Mouse (Mus musculus): ENCODE data around the gene Shtn1. TPM values are rescaled to one million over a fixed set of nuclear protein-coding genes. Genes with fewer than 3 reads are reported as not detected.

Shtn1 gene
- polyA plus RNA-seq, 1 experiment: 3.4 TPM

DNA sequence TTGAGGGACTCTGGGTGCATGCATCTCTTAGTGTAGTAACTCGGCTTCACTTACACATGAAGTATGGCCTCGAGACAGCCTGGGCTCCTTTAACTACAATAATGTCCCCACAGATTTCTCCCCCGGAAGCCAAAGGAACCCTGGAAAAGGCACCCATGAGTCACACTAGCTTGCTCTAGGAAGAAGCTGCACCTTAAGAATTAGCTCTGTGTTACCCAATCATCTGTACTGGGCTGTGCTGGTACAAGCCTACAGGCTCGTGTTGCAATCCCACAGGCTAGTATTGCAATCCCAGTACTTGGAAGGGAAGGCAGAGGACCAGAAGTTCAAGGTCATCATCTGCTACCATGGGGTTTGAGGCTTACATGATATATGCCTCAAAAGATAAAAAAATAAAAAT is 4.5 kb downstream of the Shtn1 start:
- Histone ChIP-seq H3K27me3 (ENCODE audit: control insufficient read depth, insufficient read depth, low read length, poor library complexity, severe bottlenecking) (0 out of 2 replicates have a peak, but pooled peaks cover 2% of the 10 kb centered on the region), H3K9ac (ENCODE audit: low read depth, poor library complexity, severe bottlenecking) (no peak overlapping the region), H3K36me3 (ENCODE audit: control insufficient read depth, insufficient read depth, low read length, poor library complexity, severe bottlenecking) (no peaks in the 10 kb centered on the region), H3K4me1 (ENCODE audit: control insufficient read depth, insufficient read depth, low read length) (no peaks in the 10 kb centered on the region), H3K27ac (ENCODE audit: insufficient read depth, low read length) (no peak overlapping the region), H3K4me3 (ENCODE audit: low read depth, low read length) (no peak overlapping the region), H3K9me3 (replicated peaks; ENCODE audit: control insufficient read depth, insufficient read depth, low read length, poor library complexity, severe bottlenecking) (no peaks in the 10 kb centered on the region)
- TF ChIP-seq CTCF (IDR thresholded peaks at IDR 0.05; ENCODE audit: low read depth, low read length) (no peak), EP300 (IDR thresholded peaks at IDR 0.05; ENCODE audit: insufficient read depth, low read depth, low read length) (no peak), POLR2A (IDR thresholded peaks at IDR 0.05; ENCODE audit: insufficient read depth, low read length) (no peak)

DNA sequence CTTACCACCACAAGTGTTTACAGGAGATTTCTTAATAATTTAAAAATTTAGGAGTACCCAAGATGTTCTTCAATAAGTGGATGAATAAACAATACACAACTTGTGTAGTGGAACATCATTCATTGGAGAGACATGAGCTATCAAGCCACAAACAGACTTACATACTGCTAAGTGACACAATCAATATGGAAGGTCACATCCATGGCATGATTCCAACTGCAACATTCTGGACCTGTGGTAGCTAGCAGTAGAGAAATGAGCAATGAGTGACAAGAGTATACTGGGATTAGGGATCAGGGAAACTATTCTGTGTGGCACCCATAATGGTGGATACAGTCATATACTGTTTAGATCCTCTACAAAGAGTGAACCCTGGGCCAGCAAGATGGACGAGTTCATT is 8.2 kb downstream of the Shtn1 start:
- Histone ChIP-seq H3K27ac (ENCODE audit: insufficient read depth, low read length) (no peak overlapping the region), H3K9me3 (replicated peaks; ENCODE audit: control insufficient read depth, insufficient read depth, low read length, poor library complexity, severe bottlenecking) (no peaks in the 10 kb centered on the region)
- TF ChIP-seq EP300 (IDR thresholded peaks at IDR 0.05; ENCODE audit: insufficient read depth, low read depth, low read length) (no peak), CTCF (IDR thresholded peaks at IDR 0.05; ENCODE audit: low read depth, low read length) (no peak), POLR2A (IDR thresholded peaks at IDR 0.05; ENCODE audit: insufficient read depth, low read length) (no peak)

DNA sequence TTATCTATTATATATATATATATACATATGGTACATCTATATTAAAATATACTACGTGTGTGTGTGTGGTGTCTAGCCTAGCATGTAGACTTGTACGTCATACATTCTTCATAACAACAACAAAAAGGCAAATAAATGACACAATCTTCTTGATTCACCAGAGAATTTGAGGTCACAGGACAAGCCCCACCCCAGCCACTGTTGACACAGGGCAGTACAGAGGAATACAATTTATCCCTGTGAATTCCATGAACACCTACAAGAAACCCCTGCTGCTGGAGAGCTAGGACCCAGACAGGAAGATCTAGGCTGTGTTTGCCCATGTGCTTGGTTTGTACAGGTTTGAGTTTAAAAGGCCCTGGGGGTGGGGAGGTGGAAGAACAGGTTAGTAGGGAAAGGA is 9.2 kb downstream of the Shtn1 start:
- no peaks in the 10 kb centered on the region for H3K36me3 ChIP-seq (ENCODE audit: control insufficient read depth, insufficient read depth, low read length, poor library complexity, severe bottlenecking)
- no peaks in the 10 kb centered on the region for H3K9me3 ChIP-seq (replicated peaks; ENCODE audit: control insufficient read depth, insufficient read depth, low read length, poor library complexity, severe bottlenecking)
- TF ChIP-seq CTCF (IDR thresholded peaks at IDR 0.05; ENCODE audit: low read depth, low read length) (no peak), EP300 (IDR thresholded peaks at IDR 0.05; ENCODE audit: insufficient read depth, low read depth, low read length) (no peak), POLR2A (IDR thresholded peaks at IDR 0.05; ENCODE audit: insufficient read depth, low read length) (no peak)
- no peaks in the 10 kb centered on the region for H3K27me3 ChIP-seq (ENCODE audit: control insufficient read depth, insufficient read depth, low read length, poor library complexity, severe bottlenecking)
- H3K4me3 ChIP-seq (ENCODE audit: low read depth, low read length): no peak overlapping the region
- no peak overlapping the region for H3K27ac ChIP-seq (ENCODE audit: insufficient read depth, low read length)
- H3K9ac ChIP-seq (ENCODE audit: low read depth, poor library complexity, severe bottlenecking): no peak overlapping the region
- no peaks in the 10 kb centered on the region for H3K4me1 ChIP-seq (ENCODE audit: control insufficient read depth, insufficient read depth, low read length)

More for the DNA sequence above, 8.2 kb downstream of the Shtn1 start:
- Histone ChIP-seq H3K27me3 (ENCODE audit: control insufficient read depth, insufficient read depth, low read length, poor library complexity, severe bottlenecking) (no peaks in the 10 kb centered on the region), H3K36me3 (ENCODE audit: control insufficient read depth, insufficient read depth, low read length, poor library complexity, severe bottlenecking) (no peaks in the 10 kb centered on the region), H3K4me1 (ENCODE audit: control insufficient read depth, insufficient read depth, low read length) (no peaks in the 10 kb centered on the region), H3K4me3 (ENCODE audit: low read depth, low read length) (no peak overlapping the region), H3K9ac (ENCODE audit: low read depth, poor library complexity, severe bottlenecking) (no peak overlapping the region)

DNA sequence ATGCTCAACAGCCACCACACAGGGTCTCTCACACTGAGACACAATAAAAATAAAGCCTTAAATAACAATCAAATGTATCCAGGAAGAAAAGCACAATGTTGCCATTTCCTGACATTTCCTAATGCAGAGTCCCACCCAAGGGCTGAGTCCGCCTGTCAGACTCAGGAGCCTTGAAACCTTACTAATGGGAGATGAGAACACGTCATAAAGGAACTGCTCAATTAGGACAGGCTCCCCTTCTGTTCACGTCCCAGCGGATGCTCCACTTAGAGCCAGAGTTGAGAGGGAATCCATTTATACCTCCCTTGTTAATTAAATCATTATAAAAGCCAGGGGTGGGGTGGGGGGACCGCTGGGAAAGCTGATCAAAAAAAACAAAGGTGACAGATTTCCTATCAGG is 9.8 kb downstream of the Shtn1 start:
- Histone ChIP-seq H3K9ac (ENCODE audit: low read depth, poor library complexity, severe bottlenecking) (no peak overlapping the region), H3K4me3 (ENCODE audit: low read depth, low read length) (no peak overlapping the region), H3K27ac (ENCODE audit: insufficient read depth, low read length) (no peak overlapping the region), H3K36me3 (ENCODE audit: control insufficient read depth, insufficient read depth, low read length, poor library complexity, severe bottlenecking) (no peaks in the 10 kb centered on the region), H3K27me3 (ENCODE audit: control insufficient read depth, insufficient read depth, low read length, poor library complexity, severe bottlenecking) (no peaks in the 10 kb centered on the region), H3K9me3 (replicated peaks; ENCODE audit: control insufficient read depth, insufficient read depth, low read length, poor library complexity, severe bottlenecking) (no peaks in the 10 kb centered on the region), H3K4me1 (ENCODE audit: control insufficient read depth, insufficient read depth, low read length) (no peaks in the 10 kb centered on the region)
- TF ChIP-seq EP300 (IDR thresholded peaks at IDR 0.05; ENCODE audit: insufficient read depth, low read depth, low read length) (no peak), CTCF (IDR thresholded peaks at IDR 0.05; ENCODE audit: low read depth, low read length) (no peak), POLR2A (IDR thresholded peaks at IDR 0.05; ENCODE audit: insufficient read depth, low read length) (no peak)

DNA sequence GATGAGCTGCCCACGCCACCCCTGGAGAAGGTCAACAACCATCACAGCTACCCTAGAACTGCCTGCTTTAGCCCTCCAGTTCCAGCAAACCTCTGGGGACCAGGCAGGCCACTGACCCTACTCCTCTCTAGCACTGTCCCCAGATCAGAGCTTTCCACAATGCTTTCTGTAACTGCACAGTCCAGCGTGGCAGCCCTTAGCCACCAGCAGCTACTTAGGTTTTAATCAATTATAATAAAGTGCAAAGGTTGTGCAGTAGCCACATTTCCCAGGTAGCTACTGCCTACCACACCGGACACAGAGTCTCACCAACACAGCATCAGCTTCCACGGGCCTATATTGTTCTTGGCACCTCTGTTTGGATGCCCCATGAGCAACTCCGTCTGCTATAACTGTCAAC is 11.3 kb downstream of the Shtn1 start:
- Histone ChIP-seq H3K9me3 (replicated peaks; ENCODE audit: control insufficient read depth, insufficient read depth, low read length, poor library complexity, severe bottlenecking) (no peaks in the 10 kb centered on the region), H3K9ac (ENCODE audit: low read depth, poor library complexity, severe bottlenecking) (no peak overlapping the region), H3K27me3 (ENCODE audit: control insufficient read depth, insufficient read depth, low read length, poor library complexity, severe bottlenecking) (no peaks in the 10 kb centered on the region), H3K36me3 (ENCODE audit: control insufficient read depth, insufficient read depth, low read length, poor library complexity, severe bottlenecking) (no peaks in the 10 kb centered on the region), H3K4me1 (ENCODE audit: control insufficient read depth, insufficient read depth, low read length) (no peaks in the 10 kb centered on the region), H3K27ac (ENCODE audit: insufficient read depth, low read length) (no peak overlapping the region), H3K4me3 (ENCODE audit: low read depth, low read length) (no peak overlapping the region)
- TF ChIP-seq POLR2A (IDR thresholded peaks at IDR 0.05; ENCODE audit: insufficient read depth, low read length): no peak
- no peak for TF ChIP-seq EP300 (IDR thresholded peaks at IDR 0.05; ENCODE audit: insufficient read depth, low read depth, low read length)
- TF ChIP-seq CTCF (IDR thresholded peaks at IDR 0.05; ENCODE audit: low read depth, low read length): no peak

DNA sequence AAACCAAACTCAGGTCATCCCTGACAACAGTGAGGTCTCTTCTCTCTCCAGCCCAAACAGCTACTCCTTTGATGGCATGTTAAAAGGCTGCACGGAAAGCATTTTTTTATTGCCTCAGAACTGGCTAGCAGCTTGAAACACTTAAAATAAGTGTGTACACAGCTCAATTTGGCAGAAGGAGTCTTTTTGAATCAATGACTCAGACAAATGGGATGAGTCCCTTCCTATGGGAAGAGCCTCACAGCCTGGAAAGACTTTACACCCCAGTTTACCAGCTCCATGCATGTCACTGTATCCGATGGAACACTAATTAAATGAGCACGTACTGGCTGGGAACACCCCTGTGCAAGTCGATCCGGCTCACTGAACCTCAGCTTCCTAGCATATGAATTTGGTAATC is 12.3 kb downstream of the Shtn1 start:
- Histone ChIP-seq H3K36me3 (ENCODE audit: control insufficient read depth, insufficient read depth, low read length, poor library complexity, severe bottlenecking) (no peaks in the 10 kb centered on the region), H3K9me3 (replicated peaks; ENCODE audit: control insufficient read depth, insufficient read depth, low read length, poor library complexity, severe bottlenecking) (no peaks in the 10 kb centered on the region), H3K27ac (ENCODE audit: insufficient read depth, low read length) (no peak overlapping the region), H3K27me3 (ENCODE audit: control insufficient read depth, insufficient read depth, low read length, poor library complexity, severe bottlenecking) (no peaks in the 10 kb centered on the region), H3K4me1 (ENCODE audit: control insufficient read depth, insufficient read depth, low read length) (no peaks in the 10 kb centered on the region), H3K4me3 (ENCODE audit: low read depth, low read length) (no peak overlapping the region), H3K9ac (ENCODE audit: low read depth, poor library complexity, severe bottlenecking) (no peak overlapping the region)
- no peak for TF ChIP-seq POLR2A (IDR thresholded peaks at IDR 0.05; ENCODE audit: insufficient read depth, low read length)
- no peak for TF ChIP-seq EP300 (IDR thresholded peaks at IDR 0.05; ENCODE audit: insufficient read depth, low read depth, low read length)
- TF ChIP-seq CTCF (IDR thresholded peaks at IDR 0.05; ENCODE audit: low read depth, low read length): no peak

Data from ES-Bruce4 (cell line).